Mouse (Mus musculus): ENCODE data around the gene Zfp553. TPM values are rescaled to one million over a fixed set of nuclear protein-coding genes. Genes with fewer than 3 reads are reported as not detected.

Gene Zfp553
- polyA plus RNA-seq, 1 experiment = 16.1 TPM

DNA sequence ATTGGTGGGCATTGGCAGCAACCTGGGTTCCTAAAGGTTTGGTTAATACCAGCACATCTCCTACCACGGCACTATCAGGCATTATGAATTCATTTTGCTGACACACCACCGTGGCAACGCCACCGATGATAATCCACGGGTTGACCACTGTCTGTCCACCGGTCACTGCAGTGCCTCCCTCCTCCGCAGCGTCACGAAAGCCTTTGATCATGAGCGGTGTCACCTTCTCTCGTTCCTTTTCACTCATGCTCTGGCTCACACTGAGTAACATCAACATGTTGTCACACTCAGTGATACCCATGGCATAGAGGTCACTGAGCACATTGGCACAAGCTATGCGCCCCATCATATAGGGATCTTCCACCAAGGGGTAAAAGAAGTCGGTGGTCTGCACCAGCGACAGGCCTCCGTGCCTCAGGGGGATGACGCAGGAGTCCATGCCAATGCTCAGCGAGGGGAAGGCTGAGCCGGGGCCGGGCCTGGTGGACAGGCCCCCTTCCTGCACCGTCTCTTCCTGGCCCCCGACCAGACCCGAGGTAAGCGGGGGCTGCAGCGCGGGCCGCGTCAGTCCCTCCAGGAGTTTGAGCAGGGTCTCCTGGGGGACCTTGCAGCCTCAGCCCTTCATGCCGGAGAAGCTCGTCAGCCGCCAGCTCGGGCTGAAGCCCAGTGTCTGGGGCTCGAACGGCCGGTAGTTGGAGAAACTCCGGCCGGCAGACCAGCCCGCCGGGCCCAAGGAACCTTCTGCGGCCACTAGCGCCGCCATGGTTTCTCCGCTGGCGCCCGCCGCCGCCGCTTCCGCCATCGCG lies 40.5 kb downstream of the Zfp553 start:
- H3K27me3 ChIP-seq (ENCODE audit: control insufficient read depth, insufficient read depth, insufficient read length) = no peaks in the 10 kb centered on the region
- no peak for TF ChIP-seq MYOD1 (IDR thresholded peaks at IDR 0.05; ENCODE audit: control insufficient read depth, insufficient read length, low read depth)
- TF ChIP-seq MAX (IDR thresholded peaks at IDR 0.05) = no peak
- no peak for TF ChIP-seq FOSL1 (IDR thresholded peaks at IDR 0.05; ENCODE audit: insufficient read depth, low read length, poor library complexity, severe bottlenecking)
- no peak for TF ChIP-seq USF1 (IDR thresholded peaks at IDR 0.05; ENCODE audit: low read depth)
- TF ChIP-seq CEBPB (IDR thresholded peaks at IDR 0.05; ENCODE audit: low read depth) = no peak
- no peak for TF ChIP-seq CTCF (IDR thresholded peaks at IDR 0.05; ENCODE audit: control insufficient read depth, insufficient read depth, insufficient read length)
- no peak for TF ChIP-seq MYOG (IDR thresholded peaks at IDR 0.05; ENCODE audit: control insufficient read depth, extremely low read depth, insufficient read length)
- H3ac ChIP-seq (ENCODE audit: control insufficient read depth, insufficient read length, low read depth) = peak overlapping the region; percentile 90
- H3K79me2 ChIP-seq (ENCODE audit: control insufficient read depth, insufficient read depth) = peaks cover 15% of the 10 kb centered on the region
- peaks cover 10% of the 10 kb centered on the region for H3K79me3 ChIP-seq (ENCODE audit: low read depth)
- no peaks in the 10 kb centered on the region for H3K36me3 ChIP-seq (ENCODE audit: control insufficient read depth, insufficient read depth)
- peak overlapping the region; percentile 55 for H3K4me3 ChIP-seq (ENCODE audit: insufficient read depth, poor library complexity, severe bottlenecking)

DNA sequence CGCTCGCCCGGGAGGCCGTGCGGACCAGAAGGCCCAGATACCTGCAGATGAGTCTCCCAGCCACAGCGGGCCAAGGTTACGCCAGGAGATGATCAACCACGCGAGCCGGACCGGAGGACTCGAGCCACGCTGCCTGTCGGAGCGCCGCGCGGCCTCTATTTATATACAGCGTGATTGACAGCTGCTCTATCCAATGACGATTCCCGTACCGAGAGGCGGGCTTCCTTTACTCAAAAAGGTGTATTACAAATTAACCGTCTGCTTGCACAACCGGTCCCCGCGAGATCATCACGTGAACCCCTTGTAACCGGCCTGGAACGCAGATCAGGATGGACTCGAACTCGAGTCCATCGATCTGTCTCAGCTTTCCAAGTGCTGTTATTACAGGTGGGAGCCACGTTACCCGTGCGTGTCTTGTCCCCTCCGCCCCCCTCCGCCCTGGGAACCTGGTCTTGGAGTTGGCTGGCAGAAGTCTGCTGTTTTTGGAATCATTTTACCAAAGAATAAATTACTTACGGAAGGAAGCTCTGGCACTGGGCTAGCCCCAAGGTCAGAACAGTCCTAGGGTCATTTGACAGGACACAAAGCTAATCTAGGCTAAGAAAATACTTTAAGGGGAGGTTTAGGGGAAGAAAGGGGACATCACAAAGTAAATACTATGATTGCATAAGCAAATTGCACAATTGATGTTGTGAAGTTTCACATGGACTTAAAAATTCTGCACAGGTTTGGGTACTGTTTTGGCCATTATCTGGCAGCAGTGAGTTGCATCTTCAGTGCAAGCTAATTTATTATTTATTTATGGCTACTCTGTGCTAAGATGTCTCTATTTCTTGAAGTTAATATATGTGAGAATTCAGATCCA lies 41.3 kb downstream of the Zfp553 start, which contains the start of gene Sephs2:
Gene Sephs2, minus strand, starts transcription at position 131 of the 865 bp plus-strand sequence.
- H3ac ChIP-seq (ENCODE audit: control insufficient read depth, insufficient read length, low read depth) = peak within 1 kb of the TSS; percentile 90
- H3K27me3 ChIP-seq (ENCODE audit: control insufficient read depth, insufficient read depth, insufficient read length) = no peaks in the 10 kb centered on the region
- H3K79me3 ChIP-seq (ENCODE audit: low read depth) = peaks cover 10% of the 10 kb centered on the region
- peaks cover 15% of the 10 kb centered on the region for H3K79me2 ChIP-seq (ENCODE audit: control insufficient read depth, insufficient read depth)
- peak within 1 kb of the TSS; percentile 55 for H3K4me3 ChIP-seq (ENCODE audit: insufficient read depth, poor library complexity, severe bottlenecking)
- TF ChIP-seq MAX (IDR thresholded peaks at IDR 0.05) (peak; percentile 71), MYOG (IDR thresholded peaks at IDR 0.05; ENCODE audit: control insufficient read depth, extremely low read depth, insufficient read length) (no peak), CTCF (IDR thresholded peaks at IDR 0.05; ENCODE audit: control insufficient read depth, insufficient read depth, insufficient read length) (no peak), FOSL1 (IDR thresholded peaks at IDR 0.05; ENCODE audit: insufficient read depth, low read length, poor library complexity, severe bottlenecking) (no peak), CEBPB (IDR thresholded peaks at IDR 0.05; ENCODE audit: low read depth) (peak; percentile 78), MYOD1 (IDR thresholded peaks at IDR 0.05; ENCODE audit: control insufficient read depth, insufficient read length, low read depth) (no peak), USF1 (IDR thresholded peaks at IDR 0.05; ENCODE audit: low read depth) (peak; percentile 70)
- H3K36me3 ChIP-seq (ENCODE audit: control insufficient read depth, insufficient read depth) = no peaks in the 10 kb centered on the region

DNA sequence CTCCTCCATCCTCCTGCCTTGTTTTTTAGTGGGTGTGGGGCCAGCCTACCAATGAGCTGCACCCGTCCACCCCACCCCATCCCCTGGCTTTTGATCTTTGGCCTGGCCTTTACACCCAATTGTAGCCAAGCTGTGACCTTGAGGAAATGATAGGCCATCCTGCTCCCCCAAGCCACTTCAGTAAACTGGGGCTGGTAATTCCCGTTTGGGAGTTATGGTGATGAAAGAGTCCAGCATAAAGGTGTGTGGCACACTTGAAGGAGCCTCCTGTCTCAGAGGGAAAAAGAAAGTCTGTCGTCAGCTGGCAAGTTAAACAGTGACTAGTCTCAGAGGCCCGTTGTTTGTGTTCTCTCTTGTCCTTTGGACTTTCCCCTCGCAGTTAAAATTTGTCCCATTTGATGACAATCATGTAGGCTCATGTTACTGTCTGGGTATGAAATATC lies 43.7 kb downstream of the Zfp553 start:
- no peak overlapping the region for H3ac ChIP-seq (ENCODE audit: control insufficient read depth, insufficient read length, low read depth)
- H3K4me3 ChIP-seq (ENCODE audit: insufficient read depth, poor library complexity, severe bottlenecking) = no peak overlapping the region
- H3K27me3 ChIP-seq (ENCODE audit: control insufficient read depth, insufficient read depth, insufficient read length) = no peaks in the 10 kb centered on the region
- no peaks in the 10 kb centered on the region for H3K36me3 ChIP-seq (ENCODE audit: control insufficient read depth, insufficient read depth)
- H3K79me2 ChIP-seq (ENCODE audit: control insufficient read depth, insufficient read depth) = peaks cover 15% of the 10 kb centered on the region
- no peak for TF ChIP-seq MYOD1 (IDR thresholded peaks at IDR 0.05; ENCODE audit: control insufficient read depth, insufficient read length, low read depth)
- TF ChIP-seq MYOG (IDR thresholded peaks at IDR 0.05; ENCODE audit: control insufficient read depth, extremely low read depth, insufficient read length) = no peak
- TF ChIP-seq CTCF (IDR thresholded peaks at IDR 0.05; ENCODE audit: control insufficient read depth, insufficient read depth, insufficient read length) = no peak
- TF ChIP-seq FOSL1 (IDR thresholded peaks at IDR 0.05; ENCODE audit: insufficient read depth, low read length, poor library complexity, severe bottlenecking) = no peak
- no peak for TF ChIP-seq CEBPB (IDR thresholded peaks at IDR 0.05; ENCODE audit: low read depth)
- TF ChIP-seq USF1 (IDR thresholded peaks at IDR 0.05; ENCODE audit: low read depth) = no peak
- TF ChIP-seq MAX (IDR thresholded peaks at IDR 0.05) = no peak
- H3K79me3 ChIP-seq (ENCODE audit: low read depth) = peaks cover 10% of the 10 kb centered on the region

DNA sequence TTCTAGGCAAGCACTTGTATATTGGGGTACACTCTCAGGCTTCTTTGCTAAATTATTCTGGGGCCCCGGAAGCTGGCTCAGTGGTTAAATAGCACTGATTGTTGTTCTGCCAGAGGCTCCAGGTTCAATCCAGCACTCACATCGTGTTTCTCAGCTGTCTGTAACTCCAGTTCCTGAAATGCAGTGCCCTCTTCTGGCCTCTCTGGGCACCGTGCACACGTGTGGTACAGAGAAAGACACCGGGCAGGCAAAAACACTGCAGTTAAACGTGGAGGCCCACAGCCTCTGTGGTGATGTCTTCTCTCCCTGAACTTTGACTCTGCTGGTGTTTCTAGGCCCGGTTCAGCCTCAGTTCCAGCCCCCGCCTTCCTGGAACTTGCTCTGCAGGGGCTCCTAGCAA lies 45.5 kb downstream of the Zfp553 start:
- no peak overlapping the region for H3ac ChIP-seq (ENCODE audit: control insufficient read depth, insufficient read length, low read depth)
- peaks cover 2% of the 10 kb centered on the region for H3K79me3 ChIP-seq (ENCODE audit: low read depth)
- TF ChIP-seq CTCF (IDR thresholded peaks at IDR 0.05; ENCODE audit: control insufficient read depth, insufficient read depth, insufficient read length) = peak; percentile 74
- TF ChIP-seq CEBPB (IDR thresholded peaks at IDR 0.05; ENCODE audit: low read depth) = no peak
- TF ChIP-seq FOSL1 (IDR thresholded peaks at IDR 0.05; ENCODE audit: insufficient read depth, low read length, poor library complexity, severe bottlenecking) = no peak
- TF ChIP-seq USF1 (IDR thresholded peaks at IDR 0.05; ENCODE audit: low read depth) = no peak
- H3K36me3 ChIP-seq (ENCODE audit: control insufficient read depth, insufficient read depth) = no peaks in the 10 kb centered on the region
- H3K27me3 ChIP-seq (ENCODE audit: control insufficient read depth, insufficient read depth, insufficient read length) = no peaks in the 10 kb centered on the region
- no peak overlapping the region for H3K4me3 ChIP-seq (ENCODE audit: insufficient read depth, poor library complexity, severe bottlenecking)
- H3K79me2 ChIP-seq (ENCODE audit: control insufficient read depth, insufficient read depth) = peaks cover 4% of the 10 kb centered on the region

DNA sequence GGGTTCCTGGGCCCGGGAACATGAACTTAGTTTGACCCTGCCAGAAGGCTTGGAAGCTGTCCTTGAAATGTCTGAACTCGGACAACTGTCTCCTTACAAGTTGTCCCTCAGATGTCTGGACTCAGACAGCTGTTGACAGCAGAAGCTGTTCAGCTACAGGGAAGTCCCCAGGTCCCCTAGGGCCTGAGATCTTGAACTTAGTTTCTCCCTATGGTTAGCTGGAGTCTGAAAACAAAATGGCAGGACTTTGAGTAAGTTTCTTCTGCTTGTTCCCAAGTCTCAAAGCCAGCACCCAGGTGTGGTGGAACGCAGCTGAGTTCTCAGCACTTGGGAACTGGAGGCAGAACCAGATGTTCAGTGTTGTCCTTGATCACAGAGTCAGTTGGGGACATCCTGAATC lies 47.2 kb downstream of the Zfp553 start:
- TF ChIP-seq FOSL1 (IDR thresholded peaks at IDR 0.05; ENCODE audit: insufficient read depth, low read length, poor library complexity, severe bottlenecking) (no peak), USF1 (IDR thresholded peaks at IDR 0.05; ENCODE audit: low read depth) (no peak), MYOD1 (IDR thresholded peaks at IDR 0.05; ENCODE audit: control insufficient read depth, insufficient read length, low read depth) (no peak), CEBPB (IDR thresholded peaks at IDR 0.05; ENCODE audit: low read depth) (no peak), MYOG (IDR thresholded peaks at IDR 0.05; ENCODE audit: control insufficient read depth, extremely low read depth, insufficient read length) (no peak), MAX (IDR thresholded peaks at IDR 0.05) (no peak), CTCF (IDR thresholded peaks at IDR 0.05; ENCODE audit: control insufficient read depth, insufficient read depth, insufficient read length) (no peak)
- no peaks in the 10 kb centered on the region for H3K79me3 ChIP-seq (ENCODE audit: low read depth)
- no peaks in the 10 kb centered on the region for H3K36me3 ChIP-seq (ENCODE audit: control insufficient read depth, insufficient read depth)
- H3K79me2 ChIP-seq (ENCODE audit: control insufficient read depth, insufficient read depth) = no peaks in the 10 kb centered on the region
- H3K27me3 ChIP-seq (ENCODE audit: control insufficient read depth, insufficient read depth, insufficient read length) = peaks cover 9% of the 10 kb centered on the region
- no peak overlapping the region for H3ac ChIP-seq (ENCODE audit: control insufficient read depth, insufficient read length, low read depth)
- no peak overlapping the region for H3K4me3 ChIP-seq (ENCODE audit: insufficient read depth, poor library complexity, severe bottlenecking)

All from C2C12 (cell line).